Mouse (Mus musculus) neural tube, embryonic 13.5 days (tissue): ENCODE results near the gene Mccc1. TPM values are rescaled to one million over a fixed set of nuclear protein-coding genes. Genes with fewer than 3 reads are reported as not detected.

Source experiments
- ATAC-seq: fragments of 200-750 bp; cut with Nextera tagmentation; 2 replicates; pipeline ENCODE4 v1.8.0; 2017; ENCODE audit warnings: low read depth, mild to moderate bottlenecking, moderate TSS enrichment, moderate library complexity
- H3K27ac ChIP-seq: fragments of 300-500 bp; sonication (generic); replicated peaks from 2 replicates; pipeline ENCODE4 v1.5.1; 2015; ENCODE audit warnings: moderate library complexity, mild to moderate bottlenecking, inconsistent platforms
- H3K27me3 ChIP-seq: fragments of 300-500 bp; sonication (generic); 2 replicates; pipeline ENCODE4 v1.6.1; 2015; ENCODE audit warnings: mild to moderate bottlenecking, inconsistent platforms
- H3K36me3 ChIP-seq: fragments of 300-500 bp; sonication (generic); 2 replicates; pipeline ENCODE4 v1.6.1; 2015; ENCODE audit warnings: mild to moderate bottlenecking, inconsistent platforms
- H3K4me1 ChIP-seq: fragments of 300-500 bp; sonication (generic); replicated peaks from 2 replicates; pipeline ENCODE4 v1.6.1; 2015; ENCODE audit warnings: inconsistent platforms
- H3K4me2 ChIP-seq: fragments of 300-500 bp; sonication (generic); 2 replicates; pipeline ENCODE4 v1.6.1; 2015; ENCODE audit warnings: inconsistent platforms, mild to moderate bottlenecking, moderate library complexity
- H3K4me3 ChIP-seq: fragments of 300-500 bp; sonication (generic); 2 replicates; pipeline ENCODE4 v1.5.1; 2015; ENCODE audit warnings: mild to moderate bottlenecking, inconsistent platforms
- H3K9ac ChIP-seq: fragments of 300-500 bp; sonication (generic); 2 replicates; pipeline ENCODE4 v1.6.1; 2015; ENCODE audit warnings: moderate library complexity, mild to moderate bottlenecking, inconsistent platforms
- H3K9me3 ChIP-seq: fragments of 300-500 bp; sonication (generic); 2 replicates; pipeline ENCODE4 v1.6.1; 2016; ENCODE audit warnings: inconsistent platforms
- WGBS: fragments of 180-500 bp; shearing (Covaris S2); methylation state at CpG from one replicate; pipeline ENCODE4 v1.1.7; 2015; 5-methylcytosine and 5-hydroxymethylcytosine counted together
- polyA plus RNA-seq: library from polyadenylated mRNA; unstranded; fragments of >200 nt; fragmentation: Nextera tagmentation; extraction: Ambion mirVana; gene quantifications from 2 replicates; pipeline ENCODE4 v1.2.1, GENCODE M21; 2015

Gene Mccc1
- polyA plus RNA-seq, 1 experiment from 2014 or later = 33.3 TPM

- no peaks in the 10 kb centered on the region for H3K4me1 ChIP-seq
- no peak overlapping the region for H3K27ac ChIP-seq
- no peak for ATAC-seq
- peaks cover 86% of the 10 kb centered on the region for H3K36me3 ChIP-seq
- no peak overlapping the region for H3K4me3 ChIP-seq
- H3K27me3 ChIP-seq = no peaks in the 10 kb centered on the region
- no peak overlapping the region for H3K4me2 ChIP-seq
- no peak overlapping the region for H3K9ac ChIP-seq
- WGBS = 96% methylated on average over 4 of the region's 4 CpGs
- no peaks in the 10 kb centered on the region for H3K9me3 ChIP-seq
Observed at GRCm38 (mm10) chr3:35963401-35963800, 37.1 kb downstream of the Mccc1 start.

GRCm38 (mm10) chr3:35962967-35963366 lies 37.5 kb downstream of the Mccc1 start:
- Histone ChIP-seq H3K36me3 (peaks cover 87% of the 10 kb centered on the region), H3K9me3 (no peaks in the 10 kb centered on the region), H3K4me1 (no peaks in the 10 kb centered on the region), H3K9ac (no peak overlapping the region), H3K27ac (no peak overlapping the region), H3K4me2 (no peak overlapping the region), H3K4me3 (no peak overlapping the region), H3K27me3 (no peaks in the 10 kb centered on the region)
- ATAC-seq = no peak
- WGBS = 94% methylated on average over 5 of the region's 5 CpGs

- WGBS = 94% methylated on average over 3 of the region's 3 CpGs
- H3K36me3 ChIP-seq = peaks cover 58% of the 10 kb centered on the region
- no peaks in the 10 kb centered on the region for H3K4me1 ChIP-seq
- no peak overlapping the region for H3K4me2 ChIP-seq
- H3K27me3 ChIP-seq = no peaks in the 10 kb centered on the region
- ATAC-seq = no peak
- no peak overlapping the region for H3K9ac ChIP-seq
- H3K9me3 ChIP-seq = no peaks in the 10 kb centered on the region
- H3K27ac ChIP-seq = no peak overlapping the region
- no peak overlapping the region for H3K4me3 ChIP-seq
Observed at GRCm38 (mm10) chr3:35957230-35957629, 43.2 kb downstream of the Mccc1 start.

- Histone ChIP-seq H3K9ac (no peak overlapping the region), H3K4me2 (no peak overlapping the region), H3K27me3 (no peaks in the 10 kb centered on the region), H3K27ac (no peak overlapping the region), H3K36me3 (peaks cover 37% of the 10 kb centered on the region), H3K4me3 (no peak overlapping the region), H3K9me3 (no peaks in the 10 kb centered on the region), H3K4me1 (no peaks in the 10 kb centered on the region)
- WGBS = 93% methylated on average over 11 of the region's 11 CpGs
- no peak for ATAC-seq
Observed at GRCm38 (mm10) chr3:35954901-35955575, 45.4 kb downstream of the Mccc1 start.

- Histone ChIP-seq H3K27me3 (no peaks in the 10 kb centered on the region), H3K9ac (no peak overlapping the region), H3K4me3 (no peak overlapping the region), H3K27ac (no peak overlapping the region), H3K4me1 (no peaks in the 10 kb centered on the region), H3K9me3 (no peaks in the 10 kb centered on the region), H3K36me3 (peaks cover 26% of the 10 kb centered on the region), H3K4me2 (no peak overlapping the region)
- ATAC-seq = no peak
- 93% methylated on average over 6 of the region's 6 CpGs for WGBS
Observed at GRCm38 (mm10) chr3:35953816-35954215, 46.7 kb downstream of the Mccc1 start.

GRCm38 (mm10) chr3:35953184-35953583 lies 47.3 kb downstream of the Mccc1 start:
- no peaks in the 10 kb centered on the region for H3K4me1 ChIP-seq
- H3K27me3 ChIP-seq = no peaks in the 10 kb centered on the region
- H3K9ac ChIP-seq = no peak overlapping the region
- no peak overlapping the region for H3K4me2 ChIP-seq
- no peaks in the 10 kb centered on the region for H3K9me3 ChIP-seq
- H3K4me3 ChIP-seq = no peak overlapping the region
- peaks cover 20% of the 10 kb centered on the region for H3K36me3 ChIP-seq
- no peak for ATAC-seq
- 59% methylated on average over 1 of the region's 1 CpGs for WGBS
- no peak overlapping the region for H3K27ac ChIP-seq

- H3K27ac ChIP-seq = no peak overlapping the region
- H3K9me3 ChIP-seq = no peaks in the 10 kb centered on the region
- no peak overlapping the region for H3K4me2 ChIP-seq
- no peaks in the 10 kb centered on the region for H3K27me3 ChIP-seq
- WGBS = 82% methylated on average over 7 of the region's 7 CpGs
- H3K36me3 ChIP-seq = no peaks in the 10 kb centered on the region
- no peak for ATAC-seq
- H3K4me1 ChIP-seq = no peaks in the 10 kb centered on the region
- H3K4me3 ChIP-seq = no peak overlapping the region
- H3K9ac ChIP-seq = no peak overlapping the region
Observed at GRCm38 (mm10) chr3:35948197-35948596, 52.3 kb downstream of the Mccc1 start.

GRCm38 (mm10) chr3:35940520-35941135 lies 59.9 kb downstream of the Mccc1 start:
- WGBS = 91% methylated on average over 4 of the region's 4 CpGs
- no peak overlapping the region for H3K4me3 ChIP-seq
- H3K4me1 ChIP-seq = no peaks in the 10 kb centered on the region
- H3K9ac ChIP-seq = no peak overlapping the region
- H3K36me3 ChIP-seq = no peaks in the 10 kb centered on the region
- no peaks in the 10 kb centered on the region for H3K9me3 ChIP-seq
- no peaks in the 10 kb centered on the region for H3K27me3 ChIP-seq
- ATAC-seq = no peak
- H3K27ac ChIP-seq = no peak overlapping the region
- no peak overlapping the region for H3K4me2 ChIP-seq

- Histone ChIP-seq H3K9me3 (no peaks in the 10 kb centered on the region), H3K36me3 (no peaks in the 10 kb centered on the region), H3K4me1 (no peaks in the 10 kb centered on the region), H3K4me3 (no peak overlapping the region), H3K27ac (no peak overlapping the region), H3K9ac (no peak overlapping the region), H3K27me3 (no peaks in the 10 kb centered on the region), H3K4me2 (no peak overlapping the region)
- no peak for ATAC-seq
- WGBS = 42% methylated on average over 2 of the region's 2 CpGs
Observed at GRCm38 (mm10) chr3:35940047-35940446, 60.4 kb downstream of the Mccc1 start.

GRCm38 (mm10) chr3:35937345-35937744 lies 63.1 kb downstream of the Mccc1 start, which contains the start of gene Dcun1d1:
Gene Dcun1d1, minus strand, starts transcription at chr3:35937445.
- Histone ChIP-seq H3K9me3 (no peaks in the 10 kb centered on the region), H3K27me3 (no peaks in the 10 kb centered on the region), H3K4me2 (no peak within 1 kb of the TSS), H3K27ac (no peak within 1 kb of the TSS), H3K4me1 (peaks cover 13% of the 10 kb centered on the region), H3K9ac (no peak within 1 kb of the TSS), H3K36me3 (no peaks in the 10 kb centered on the region), H3K4me3 (no peak within 1 kb of the TSS)
- no peak for ATAC-seq
- 94% methylated on average over 6 of the region's 6 CpGs for WGBS

- no peaks in the 10 kb centered on the region for H3K36me3 ChIP-seq
- peak; percentile 66; the same call in 1 of the 2 replicates for ATAC-seq
- WGBS = under 1% methylated on average over 14 of the region's 14 CpGs
- H3K9ac ChIP-seq = peak overlapping the region; percentile 97
- no peaks in the 10 kb centered on the region for H3K27me3 ChIP-seq
- H3K27ac ChIP-seq = peak overlapping the region; percentile 92
- H3K4me3 ChIP-seq = peak overlapping the region; percentile 92
- H3K9me3 ChIP-seq = no peaks in the 10 kb centered on the region
- H3K4me2 ChIP-seq = peak overlapping the region; percentile 89
- H3K4me1 ChIP-seq = peaks cover 36% of the 10 kb centered on the region
Observed at GRCm38 (mm10) chr3:35933405-35933777, 67.1 kb downstream of the Mccc1 start.

GRCm38 (mm10) chr3:35932735-35933404 lies 67.6 kb downstream of the Mccc1 start:
- Histone ChIP-seq H3K4me3 (peak overlapping the region; percentile 92), H3K9ac (peak overlapping the region; percentile 97), H3K27ac (peak overlapping the region; percentile 92), H3K27me3 (no peaks in the 10 kb centered on the region), H3K36me3 (no peaks in the 10 kb centered on the region), H3K4me1 (peaks cover 36% of the 10 kb centered on the region), H3K9me3 (no peaks in the 10 kb centered on the region), H3K4me2 (peak overlapping the region; percentile 89)
- ATAC-seq = peak; percentile 96
- WGBS = under 1% methylated on average over 26 of the region's 73 CpGs
